Mouse (Mus musculus): ENCODE measurements at regions not wholly inside any gene's neighbourhood (a gene's known extent, or its start where the extent isn't known, plus 50 kb on each side); places are given as distances from the start of the nearest gene placed in this dataset.

DNA sequence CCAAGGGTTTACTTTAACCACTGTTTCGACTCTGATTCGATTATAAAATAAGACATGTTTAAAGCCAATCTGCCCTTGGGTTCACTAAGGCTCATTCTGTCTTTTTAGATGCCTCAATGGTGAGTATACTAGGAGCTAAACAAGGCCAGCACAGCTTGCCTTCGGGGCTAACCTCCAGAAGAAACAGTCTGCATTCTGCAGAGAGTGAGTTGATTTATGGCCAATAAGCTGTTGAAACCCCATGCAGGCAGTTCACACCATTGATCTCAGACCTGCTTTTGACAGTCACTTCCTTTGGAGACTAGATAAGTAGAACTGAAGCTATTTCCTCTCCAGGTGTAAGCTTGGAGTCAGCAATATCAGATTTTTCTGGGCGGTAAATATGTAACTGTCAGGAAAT is 679.0 kb downstream of the Pdcd6ip start:
- Histone ChIP-seq H3K36me3 (ENCODE audit: control insufficient read depth, insufficient read depth, low read length, poor library complexity, severe bottlenecking) (no peaks in the 10 kb centered on the region), H3K27me3 (ENCODE audit: control insufficient read depth, insufficient read depth, low read length, poor library complexity, severe bottlenecking) (no peaks in the 10 kb centered on the region)
- no peak for DNase-seq (ENCODE audit: low read depth, low spot score)

GRCm38 (mm10) chr9:113026904-113027193 is 681.2 kb downstream of the Pdcd6ip start:
- no peaks in the 10 kb centered on the region for H3K36me3 ChIP-seq (ENCODE audit: control insufficient read depth, insufficient read depth, low read length, poor library complexity, severe bottlenecking)
- no peaks in the 10 kb centered on the region for H3K27me3 ChIP-seq (ENCODE audit: control insufficient read depth, insufficient read depth, low read length, poor library complexity, severe bottlenecking)
- no peak for DNase-seq (ENCODE audit: low read depth, low spot score)

GRCm38 (mm10) chr9:113026096-113026903 is 681.8 kb downstream of the Pdcd6ip start:
- no peak for DNase-seq (ENCODE audit: low read depth, low spot score)
- Histone ChIP-seq H3K27me3 (ENCODE audit: control insufficient read depth, insufficient read depth, low read length, poor library complexity, severe bottlenecking) (no peaks in the 10 kb centered on the region), H3K36me3 (ENCODE audit: control insufficient read depth, insufficient read depth, low read length, poor library complexity, severe bottlenecking) (no peaks in the 10 kb centered on the region)

GRCm38 (mm10) chr9:113021866-113022645 is 686.0 kb downstream of the Pdcd6ip start:
- H3K36me3 ChIP-seq (ENCODE audit: control insufficient read depth, insufficient read depth, low read length, poor library complexity, severe bottlenecking), result no peaks in the 10 kb centered on the region
- H3K27me3 ChIP-seq (ENCODE audit: control insufficient read depth, insufficient read depth, low read length, poor library complexity, severe bottlenecking), result no peaks in the 10 kb centered on the region
- no peak for DNase-seq (ENCODE audit: low read depth, low spot score)

- Histone ChIP-seq H3K27me3 (ENCODE audit: control insufficient read depth, insufficient read depth, low read length, poor library complexity, severe bottlenecking) (no peaks in the 10 kb centered on the region), H3K36me3 (ENCODE audit: control insufficient read depth, insufficient read depth, low read length, poor library complexity, severe bottlenecking) (no peaks in the 10 kb centered on the region)
- DNase-seq (ENCODE audit: low read depth, low spot score), result no peak
Measured at GRCm38 (mm10) chr9:113019576-113019975, 688.5 kb downstream of the Pdcd6ip start.

DNA sequence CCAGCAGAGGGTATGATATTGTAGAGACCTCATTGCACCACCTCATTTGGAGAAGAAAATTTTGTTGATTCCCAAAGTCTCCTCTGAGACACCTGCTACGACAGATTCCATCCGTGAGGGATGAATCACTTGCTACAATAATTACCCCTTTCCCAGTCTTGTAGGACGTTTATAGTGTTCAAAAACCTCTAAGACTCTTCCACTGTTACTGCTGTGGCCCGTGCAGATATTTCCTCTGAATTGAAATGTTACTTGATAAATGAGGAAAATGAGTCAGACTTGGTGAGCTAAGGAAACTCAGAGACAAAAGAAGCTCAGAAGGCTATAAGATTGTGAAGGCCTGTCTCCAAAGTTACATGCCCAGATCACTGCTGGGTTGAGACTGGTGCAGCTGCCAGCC is 700.0 kb downstream of the Pdcd6ip start:
- DNase-seq (ENCODE audit: low read depth, low spot score), result no peak
- Histone ChIP-seq H3K36me3 (ENCODE audit: control insufficient read depth, insufficient read depth, low read length, poor library complexity, severe bottlenecking) (no peaks in the 10 kb centered on the region), H3K27me3 (ENCODE audit: control insufficient read depth, insufficient read depth, low read length, poor library complexity, severe bottlenecking) (no peaks in the 10 kb centered on the region)

DNA sequence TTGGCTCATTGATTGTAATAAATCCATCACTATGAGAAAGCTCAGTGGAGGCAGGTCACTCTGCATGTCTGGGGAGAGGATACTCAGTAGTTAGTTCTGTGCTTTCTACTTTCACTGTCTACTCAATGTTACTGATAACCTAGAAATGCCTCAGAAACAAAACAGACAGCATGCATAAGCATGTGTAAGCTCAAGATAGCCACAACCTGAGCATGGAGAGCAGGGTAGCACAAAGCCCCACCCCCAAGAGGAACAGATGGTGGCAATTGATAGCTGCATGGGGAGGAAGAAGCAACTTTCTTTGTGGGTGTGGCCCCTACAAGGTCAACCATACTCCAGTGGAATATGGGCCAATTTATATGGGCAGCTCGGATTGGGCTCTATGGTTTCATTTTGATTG is 711.9 kb downstream of the Pdcd6ip start:
- H3K36me3 ChIP-seq (ENCODE audit: control insufficient read depth, insufficient read depth, low read length, poor library complexity, severe bottlenecking), result no peaks in the 10 kb centered on the region
- no peaks in the 10 kb centered on the region for H3K27me3 ChIP-seq (ENCODE audit: control insufficient read depth, insufficient read depth, low read length, poor library complexity, severe bottlenecking)
- DNase-seq (ENCODE audit: low read depth, low spot score), result no peak

- H3K27me3 ChIP-seq (ENCODE audit: control insufficient read depth, insufficient read depth, low read length, poor library complexity, severe bottlenecking), result no peaks in the 10 kb centered on the region
- H3K36me3 ChIP-seq (ENCODE audit: control insufficient read depth, insufficient read depth, low read length, poor library complexity, severe bottlenecking), result no peaks in the 10 kb centered on the region
- no peak for DNase-seq (ENCODE audit: low read depth, low spot score)
Measured at GRCm38 (mm10) chr9:112994774-112995173, 713.3 kb downstream of the Pdcd6ip start.

DNA sequence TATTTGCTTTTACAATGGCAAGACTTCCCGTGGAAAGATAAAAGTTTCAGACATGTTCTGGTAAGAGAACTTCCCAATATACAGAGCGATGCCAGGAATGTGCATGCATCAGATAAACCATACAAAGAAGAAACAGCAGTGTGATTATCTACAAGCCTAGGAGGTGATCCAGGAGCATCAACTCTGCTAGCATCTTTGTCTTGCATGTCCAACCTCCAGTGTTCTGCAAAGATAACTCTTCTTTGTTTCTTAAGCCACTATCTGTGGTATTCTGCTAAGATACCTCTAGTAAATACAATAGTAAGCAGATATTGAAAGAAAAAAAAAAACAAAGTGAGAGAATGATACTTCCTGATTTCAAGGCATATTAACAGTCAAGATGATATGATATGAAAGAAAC is 714.4 kb downstream of the Pdcd6ip start:
- H3K27me3 ChIP-seq (ENCODE audit: control insufficient read depth, insufficient read depth, low read length, poor library complexity, severe bottlenecking), result no peaks in the 10 kb centered on the region
- no peaks in the 10 kb centered on the region for H3K36me3 ChIP-seq (ENCODE audit: control insufficient read depth, insufficient read depth, low read length, poor library complexity, severe bottlenecking)
- DNase-seq (ENCODE audit: low read depth, low spot score), result no peak

DNA sequence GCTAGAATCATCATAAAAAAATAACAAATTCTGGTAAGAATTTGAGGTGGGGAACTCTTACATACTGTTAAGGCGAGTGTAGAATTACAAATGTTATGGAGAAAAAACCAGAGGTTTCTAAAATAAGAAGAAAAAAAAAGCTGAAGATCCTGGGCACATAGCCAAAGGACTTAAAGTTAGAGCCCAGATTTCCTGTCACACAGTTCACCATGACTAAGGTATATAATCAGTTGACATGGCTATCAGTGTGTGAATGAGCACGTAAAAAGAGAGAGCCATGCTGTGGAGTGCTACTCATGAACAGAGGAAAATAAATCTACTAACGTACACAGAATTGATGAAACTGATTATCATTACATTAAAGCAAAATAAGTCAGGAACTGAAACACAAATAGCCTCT is 715.1 kb downstream of the Pdcd6ip start:
- no peaks in the 10 kb centered on the region for H3K36me3 ChIP-seq (ENCODE audit: control insufficient read depth, insufficient read depth, low read length, poor library complexity, severe bottlenecking)
- no peaks in the 10 kb centered on the region for H3K27me3 ChIP-seq (ENCODE audit: control insufficient read depth, insufficient read depth, low read length, poor library complexity, severe bottlenecking)
- no peak for DNase-seq (ENCODE audit: low read depth, low spot score)

DNA sequence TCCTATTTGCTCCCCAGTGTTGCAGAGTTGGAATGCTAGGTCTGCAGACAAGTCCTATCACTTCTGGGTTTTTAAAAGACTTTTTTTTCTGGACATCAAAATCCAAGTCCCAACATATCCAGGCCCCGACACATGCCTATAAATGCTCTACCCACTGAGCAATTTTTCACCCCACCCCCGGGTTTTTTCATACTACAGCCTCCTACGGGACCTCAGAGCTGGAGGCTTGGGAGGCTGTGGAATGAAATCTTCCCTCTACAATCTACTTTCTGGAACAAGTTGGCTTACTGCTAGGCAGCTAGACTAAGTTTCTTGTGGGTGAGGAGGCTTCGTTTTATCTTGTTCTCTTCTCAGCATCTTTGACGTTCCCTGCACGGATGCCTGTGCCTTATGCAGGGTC is 724.7 kb downstream of the Pdcd6ip start:
- no peaks in the 10 kb centered on the region for H3K36me3 ChIP-seq (ENCODE audit: control insufficient read depth, insufficient read depth, low read length, poor library complexity, severe bottlenecking)

DNA sequence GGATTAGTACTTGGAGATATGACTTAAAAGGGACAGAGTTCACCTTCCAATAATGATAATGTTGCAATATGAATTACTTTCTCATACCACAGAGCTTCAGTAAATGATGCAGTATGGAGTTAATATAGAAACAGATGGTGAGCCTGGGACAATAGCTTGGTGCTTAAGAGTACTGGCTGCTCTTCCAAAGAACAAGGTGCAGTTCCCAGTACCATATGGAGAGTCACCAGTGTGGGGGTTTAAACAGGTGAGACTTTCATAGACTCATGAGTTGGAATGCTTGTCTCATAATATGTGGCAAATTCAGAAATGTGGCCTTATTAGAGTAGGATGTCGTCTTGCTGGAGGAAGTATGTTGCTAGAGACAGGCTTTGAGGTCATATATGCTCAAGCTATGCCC is 715.8 kb upstream of the Arpp21 start:
- H3K27me3 ChIP-seq (ENCODE audit: control insufficient read depth, insufficient read depth, low read length, poor library complexity, severe bottlenecking), result no peaks in the 10 kb centered on the region
- H3K36me3 ChIP-seq (ENCODE audit: control insufficient read depth, insufficient read depth, low read length, poor library complexity, severe bottlenecking), result no peaks in the 10 kb centered on the region
- DNase-seq (ENCODE audit: low read depth, low spot score), result no peak

More for the DNA sequence above, 724.7 kb downstream of the Pdcd6ip start:
- DNase-seq (ENCODE audit: low read depth, low spot score), result no peak
- no peaks in the 10 kb centered on the region for H3K27me3 ChIP-seq (ENCODE audit: control insufficient read depth, insufficient read depth, low read length, poor library complexity, severe bottlenecking)

GRCm38 (mm10) chr9:112950056-112950455 is 714.3 kb upstream of the Arpp21 start:
- H3K36me3 ChIP-seq (ENCODE audit: control insufficient read depth, insufficient read depth, low read length, poor library complexity, severe bottlenecking), result no peaks in the 10 kb centered on the region
- DNase-seq (ENCODE audit: low read depth, low spot score), result no peak
- H3K27me3 ChIP-seq (ENCODE audit: control insufficient read depth, insufficient read depth, low read length, poor library complexity, severe bottlenecking), result no peaks in the 10 kb centered on the region

DNA sequence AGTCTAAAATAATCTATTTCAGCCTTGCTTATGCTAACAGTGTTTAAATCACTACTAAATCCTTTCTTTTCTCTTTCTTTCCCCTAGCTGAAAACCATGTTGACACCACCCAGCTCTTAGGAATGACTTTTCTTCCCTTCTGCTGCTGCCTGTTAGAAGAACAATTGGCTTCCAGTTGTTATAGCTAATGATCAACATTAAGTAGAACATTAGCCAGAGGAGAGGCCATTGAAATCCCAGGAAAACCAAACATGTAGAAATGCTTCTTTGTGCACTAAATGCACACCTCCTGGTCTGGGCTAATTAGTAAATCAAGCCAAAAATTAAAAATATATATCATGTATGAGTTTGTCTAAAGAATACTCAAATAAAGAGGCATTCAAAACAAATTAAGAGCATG is 703.0 kb upstream of the Arpp21 start:
- Histone ChIP-seq H3K36me3 (ENCODE audit: control insufficient read depth, insufficient read depth, low read length, poor library complexity, severe bottlenecking) (no peaks in the 10 kb centered on the region), H3K27me3 (ENCODE audit: control insufficient read depth, insufficient read depth, low read length, poor library complexity, severe bottlenecking) (no peaks in the 10 kb centered on the region)
- no peak for DNase-seq (ENCODE audit: low read depth, low spot score)

- Histone ChIP-seq H3K27me3 (ENCODE audit: control insufficient read depth, insufficient read depth, low read length, poor library complexity, severe bottlenecking) (no peaks in the 10 kb centered on the region), H3K36me3 (ENCODE audit: control insufficient read depth, insufficient read depth, low read length, poor library complexity, severe bottlenecking) (no peaks in the 10 kb centered on the region)
- no peak for DNase-seq (ENCODE audit: low read depth, low spot score)
Measured at GRCm38 (mm10) chr9:112909311-112910101, 673.8 kb upstream of the Arpp21 start.
